Mouse (Mus musculus) intestine, embryonic 15.5 days (tissue): ENCODE measurements at regions not wholly inside any gene's neighbourhood (a gene's known extent, or its start where the extent isn't known, plus 50 kb on each side); places are given as distances from the start of the nearest gene placed in this dataset.

Experiments used
- ATAC-seq: fragments of 200-750 bp; cut with Nextera tagmentation; 2 replicates; pipeline ENCODE4 v1.8.0; 2017; ENCODE audit warnings: moderate TSS enrichment, moderate library complexity
- H3K27ac ChIP-seq: fragments of 300-500 bp; sonication (generic); 2 replicates; pipeline ENCODE4 v1.5.1; 2015; ENCODE audit warnings: mild to moderate bottlenecking, inconsistent platforms
- H3K27me3 ChIP-seq: fragments of 300-500 bp; sonication (generic); replicated peaks from 2 replicates; pipeline ENCODE4 v1.6.1; 2015; ENCODE audit warnings: inconsistent platforms
- H3K36me3 ChIP-seq: fragments of 300-500 bp; sonication (generic); 2 replicates; pipeline ENCODE4 v1.6.1; 2015; ENCODE audit warnings: inconsistent platforms
- H3K4me1 ChIP-seq: fragments of 300-500 bp; sonication (generic); replicated peaks from 2 replicates; pipeline ENCODE4 v1.6.1; 2015; ENCODE audit warnings: inconsistent platforms
- H3K4me2 ChIP-seq: fragments of 300-500 bp; sonication (generic); replicated peaks from 2 replicates; pipeline ENCODE4 v1.6.1; 2015; ENCODE audit warnings: mild to moderate bottlenecking, inconsistent platforms
- H3K4me3 ChIP-seq: fragments of 300-500 bp; sonication (generic); replicated peaks from 2 replicates; pipeline ENCODE4 v1.5.1; 2015; ENCODE audit warnings: inconsistent platforms
- H3K9ac ChIP-seq: fragments of 300-500 bp; sonication (generic); 2 replicates; pipeline ENCODE4 v1.6.1; 2015; ENCODE audit warnings: inconsistent platforms
- H3K9me3 ChIP-seq: fragments of 300-500 bp; sonication (generic); 2 replicates; pipeline ENCODE4 v1.6.1; 2016; ENCODE audit warnings: inconsistent platforms
- WGBS: fragments of 180-500 bp; shearing (Covaris S2); methylation state at CpG from one replicate; pipeline ENCODE4 v1.1.7; 2015; 5-methylcytosine and 5-hydroxymethylcytosine counted together

GRCm38 (mm10) chr8:116241146-116241986 is 263.4 kb upstream of the Dynlrb2 start:
- no peak for ATAC-seq
- Histone ChIP-seq H3K4me3 (no peak overlapping the region), H3K27ac (no peak overlapping the region), H3K9me3 (no peaks in the 10 kb centered on the region), H3K27me3 (0 out of 2 replicates have a peak, but pooled peaks cover 4% of the 10 kb centered on the region), H3K4me1 (no peaks in the 10 kb centered on the region; the same call in 1 of the 2 replicates), H3K4me2 (no peak overlapping the region), H3K36me3 (no peaks in the 10 kb centered on the region), H3K9ac (no peak overlapping the region)
- WGBS: 82% methylated on average over 11 of the region's 11 CpGs

GRCm38 (mm10) chr8:116238670-116239069 is 266.1 kb upstream of the Dynlrb2 start:
- Histone ChIP-seq H3K27me3 (0 out of 2 replicates have a peak, but pooled peaks cover 4% of the 10 kb centered on the region), H3K9ac (no peak overlapping the region), H3K4me2 (no peak overlapping the region), H3K4me3 (no peak overlapping the region), H3K27ac (no peak overlapping the region), H3K9me3 (no peaks in the 10 kb centered on the region), H3K36me3 (no peaks in the 10 kb centered on the region), H3K4me1 (no peaks in the 10 kb centered on the region; the same call in 1 of the 2 replicates)
- ATAC-seq: no peak
- 86% methylated on average over 1 of the region's 1 CpGs for WGBS

GRCm38 (mm10) chr8:116237561-116238100 is 267.1 kb upstream of the Dynlrb2 start:
- Histone ChIP-seq H3K9me3 (no peaks in the 10 kb centered on the region), H3K4me3 (no peak overlapping the region), H3K27me3 (no peaks in the 10 kb centered on the region), H3K9ac (no peak overlapping the region), H3K27ac (no peak overlapping the region), H3K36me3 (no peaks in the 10 kb centered on the region), H3K4me2 (no peak overlapping the region), H3K4me1 (no peaks in the 10 kb centered on the region; the same call in 1 of the 2 replicates)
- ATAC-seq: no peak
- 71% methylated on average over 3 of the region's 3 CpGs for WGBS

GRCm38 (mm10) chr8:116229654-116230136 is 275.1 kb upstream of the Dynlrb2 start:
- H3K36me3 ChIP-seq: no peaks in the 10 kb centered on the region
- H3K9ac ChIP-seq: no peak overlapping the region
- 25% methylated on average over 5 of the region's 5 CpGs for WGBS
- H3K27ac ChIP-seq: no peak overlapping the region
- no peaks in the 10 kb centered on the region for H3K4me1 ChIP-seq
- H3K9me3 ChIP-seq: no peaks in the 10 kb centered on the region
- H3K4me3 ChIP-seq: no peak overlapping the region
- H3K27me3 ChIP-seq: no peaks in the 10 kb centered on the region
- H3K4me2 ChIP-seq: no peak overlapping the region
- 0 out of 2 replicates have a peak, but pooled peaks have one; percentile 25 for ATAC-seq

GRCm38 (mm10) chr8:116227003-116227402 is 277.8 kb upstream of the Dynlrb2 start:
- WGBS: 88% methylated on average over 11 of the region's 11 CpGs
- Histone ChIP-seq H3K9ac (no peak overlapping the region), H3K9me3 (no peaks in the 10 kb centered on the region), H3K4me3 (no peak overlapping the region), H3K4me1 (no peaks in the 10 kb centered on the region), H3K4me2 (no peak overlapping the region), H3K27ac (no peak overlapping the region), H3K36me3 (no peaks in the 10 kb centered on the region), H3K27me3 (no peaks in the 10 kb centered on the region)
- ATAC-seq: no peak

GRCm38 (mm10) chr8:116223235-116223634 is 281.5 kb upstream of the Dynlrb2 start:
- H3K9ac ChIP-seq: no peak overlapping the region
- no peaks in the 10 kb centered on the region for H3K4me1 ChIP-seq
- no peak for ATAC-seq
- no peak overlapping the region for H3K4me2 ChIP-seq
- H3K27me3 ChIP-seq: no peaks in the 10 kb centered on the region
- no peaks in the 10 kb centered on the region for H3K36me3 ChIP-seq
- no peak overlapping the region for H3K4me3 ChIP-seq
- no peaks in the 10 kb centered on the region for H3K9me3 ChIP-seq
- H3K27ac ChIP-seq: no peak overlapping the region
- 96% methylated on average over 2 of the region's 2 CpGs for WGBS

GRCm38 (mm10) chr8:116215909-116216308 is 288.9 kb upstream of the Dynlrb2 start:
- Histone ChIP-seq H3K27ac (no peak overlapping the region), H3K4me2 (no peak overlapping the region), H3K9ac (no peak overlapping the region), H3K36me3 (no peaks in the 10 kb centered on the region), H3K27me3 (no peaks in the 10 kb centered on the region), H3K4me1 (no peaks in the 10 kb centered on the region), H3K4me3 (no peak overlapping the region), H3K9me3 (no peaks in the 10 kb centered on the region)
- WGBS: 64% methylated on average over 5 of the region's 5 CpGs
- no peak for ATAC-seq

- H3K27me3 ChIP-seq: no peaks in the 10 kb centered on the region
- no peaks in the 10 kb centered on the region for H3K9me3 ChIP-seq
- no peak for ATAC-seq
- no peak overlapping the region for H3K27ac ChIP-seq
- H3K36me3 ChIP-seq: no peaks in the 10 kb centered on the region
- no peak overlapping the region for H3K4me2 ChIP-seq
- no peaks in the 10 kb centered on the region for H3K4me1 ChIP-seq
- no peak overlapping the region for H3K9ac ChIP-seq
- H3K4me3 ChIP-seq: no peak overlapping the region
- WGBS: 23% methylated on average over 5 of the region's 5 CpGs
Observed at GRCm38 (mm10) chr8:116215286-116215860, 289.4 kb upstream of the Dynlrb2 start.

- Histone ChIP-seq H3K9ac (no peak overlapping the region), H3K4me2 (no peak overlapping the region), H3K4me1 (no peaks in the 10 kb centered on the region), H3K9me3 (no peaks in the 10 kb centered on the region), H3K36me3 (no peaks in the 10 kb centered on the region), H3K27ac (no peak overlapping the region), H3K4me3 (no peak overlapping the region), H3K27me3 (no peaks in the 10 kb centered on the region)
- ATAC-seq: no peak
- WGBS: 66% methylated on average over 2 of the region's 2 CpGs
Observed at GRCm38 (mm10) chr8:116203631-116204030, 301.1 kb upstream of the Dynlrb2 start.

- WGBS: 66% methylated on average over 11 of the region's 11 CpGs
- H3K27me3 ChIP-seq: no peaks in the 10 kb centered on the region
- no peaks in the 10 kb centered on the region for H3K9me3 ChIP-seq
- H3K4me3 ChIP-seq: no peak overlapping the region
- no peak overlapping the region for H3K4me2 ChIP-seq
- no peak overlapping the region for H3K27ac ChIP-seq
- no peaks in the 10 kb centered on the region for H3K36me3 ChIP-seq
- no peaks in the 10 kb centered on the region for H3K4me1 ChIP-seq
- no peak for ATAC-seq
- H3K9ac ChIP-seq: no peak overlapping the region
Observed at GRCm38 (mm10) chr8:116200459-116200999, 304.2 kb upstream of the Dynlrb2 start.

GRCm38 (mm10) chr8:116196623-116197184 is 308.1 kb upstream of the Dynlrb2 start:
- no peak for ATAC-seq
- WGBS: 84% methylated on average over 9 of the region's 9 CpGs
- Histone ChIP-seq H3K27me3 (no peaks in the 10 kb centered on the region), H3K4me1 (no peaks in the 10 kb centered on the region), H3K36me3 (no peaks in the 10 kb centered on the region), H3K9ac (no peak overlapping the region), H3K27ac (no peak overlapping the region), H3K4me2 (no peak overlapping the region), H3K9me3 (no peaks in the 10 kb centered on the region), H3K4me3 (no peak overlapping the region)

GRCm38 (mm10) chr8:116192096-116192495 is 312.7 kb upstream of the Dynlrb2 start:
- no peak overlapping the region for H3K27ac ChIP-seq
- H3K36me3 ChIP-seq: no peaks in the 10 kb centered on the region
- H3K4me1 ChIP-seq: no peaks in the 10 kb centered on the region
- no peaks in the 10 kb centered on the region for H3K27me3 ChIP-seq
- no peak for ATAC-seq
- H3K4me3 ChIP-seq: no peak overlapping the region
- 26% methylated on average over 3 of the region's 3 CpGs for WGBS
- H3K4me2 ChIP-seq: no peak overlapping the region
- no peak overlapping the region for H3K9ac ChIP-seq
- H3K9me3 ChIP-seq: no peaks in the 10 kb centered on the region
